Mouse (Mus musculus) layer of hippocampus, adult 2 months (tissue): ENCODE measurements around the gene Chchd6. TPM values are rescaled to one million over a fixed set of nuclear protein-coding genes. Genes with fewer than 3 reads are reported as not detected.

Source experiments
- DNase-seq, 2 experiments: peaks; one replicate each; pipeline ENCODE4 v3.0.0; 2022; ENCODE audit warnings: low spot score in 2 of 2
- H3K27ac ChIP-seq: fragments of 200-600 bp; 2 replicates; pipeline ENCODE4 v1.8.1; 2022
- H3K4me3 ChIP-seq: fragments of 200-600 bp; 2 replicates; pipeline ENCODE4 v1.8.1; 2022; ENCODE audit warnings: mild to moderate bottlenecking
- CTCF ChIP-seq: fragments of 200-600 bp; conservative IDR thresholded peaks from 2 replicates; pipeline ENCODE4 v1.8.1; 2022; ENCODE audit warnings: antibody characterized with exemption, mild to moderate bottlenecking, moderate library complexity
- total RNA-seq, 2 experiments: library from RNA; stranded (reverse); gene quantifications; 2 replicates each; pipeline ENCODE4 v1.2.3; 2021

The Chchd6 gene
- total RNA-seq, 2 experiments from 2014 or later = 61.4 to 71.1 TPM

DNA sequence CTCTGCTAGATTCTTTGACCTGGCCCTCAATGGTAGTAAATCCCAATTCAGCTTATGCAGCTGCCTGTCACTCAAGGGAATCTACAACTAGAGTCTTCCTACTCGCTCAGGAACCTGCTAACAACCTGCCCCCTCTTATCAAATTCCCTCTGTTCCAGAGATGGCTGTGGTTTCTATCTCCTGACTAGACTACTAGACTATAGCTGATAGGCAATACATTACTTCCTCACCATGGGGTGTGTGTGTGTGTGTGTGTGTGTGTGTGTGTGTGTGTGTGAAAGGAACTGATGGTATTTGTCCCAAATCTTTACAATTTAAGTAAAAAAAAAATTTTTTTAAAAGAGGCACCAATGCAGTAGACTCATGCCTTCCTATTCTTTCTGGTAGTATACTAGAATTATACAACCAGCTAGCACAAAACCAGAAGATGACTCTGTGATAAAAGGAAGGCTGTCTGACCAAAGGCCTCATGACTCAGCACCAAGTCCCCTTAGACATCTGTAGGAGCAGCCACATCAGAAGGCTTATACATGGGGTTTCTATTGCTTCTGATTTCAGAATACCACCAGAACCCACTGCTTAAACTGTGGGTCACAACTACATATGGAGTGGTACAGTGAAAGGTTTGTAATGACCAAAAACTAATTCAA lies 57.2 kb downstream of the Chchd6 start:
- DNase-seq = no peak
- TF ChIP-seq CTCF = no peak
- H3K4me3 ChIP-seq = no peak overlapping the region
- no peak overlapping the region for H3K27ac ChIP-seq

DNA sequence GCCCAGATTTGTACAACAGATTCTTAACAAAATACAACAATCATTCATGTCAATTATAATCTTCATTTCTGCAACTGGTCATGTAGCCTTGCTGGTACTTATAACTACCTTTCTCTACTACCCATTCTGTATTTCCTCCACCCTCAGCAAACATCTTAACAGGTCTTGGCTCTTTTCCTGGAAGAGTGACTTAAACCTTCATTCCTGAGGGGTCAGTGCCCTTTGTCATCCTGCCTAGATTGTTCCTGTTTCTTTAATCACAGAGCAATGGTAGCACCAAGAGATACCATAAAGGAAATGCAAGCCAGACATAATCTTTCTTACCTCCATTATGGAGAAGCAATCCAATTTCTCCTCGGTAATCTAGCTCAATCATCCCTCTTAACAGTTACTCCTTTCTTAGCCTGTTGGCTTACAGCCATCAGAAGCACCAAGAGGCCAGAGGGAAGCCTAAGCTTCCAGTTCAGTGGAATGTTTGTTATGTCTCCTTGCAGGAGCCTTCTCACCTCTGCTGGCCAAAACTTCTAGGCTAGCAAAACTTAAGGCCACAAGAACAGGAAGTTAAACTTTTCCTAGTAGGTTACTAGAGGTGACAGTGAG lies 59.7 kb downstream of the Chchd6 start:
- DNase-seq = no peak
- Histone ChIP-seq H3K27ac (no peak overlapping the region), H3K4me3 (no peak overlapping the region)
- TF ChIP-seq CTCF = no peak

DNA sequence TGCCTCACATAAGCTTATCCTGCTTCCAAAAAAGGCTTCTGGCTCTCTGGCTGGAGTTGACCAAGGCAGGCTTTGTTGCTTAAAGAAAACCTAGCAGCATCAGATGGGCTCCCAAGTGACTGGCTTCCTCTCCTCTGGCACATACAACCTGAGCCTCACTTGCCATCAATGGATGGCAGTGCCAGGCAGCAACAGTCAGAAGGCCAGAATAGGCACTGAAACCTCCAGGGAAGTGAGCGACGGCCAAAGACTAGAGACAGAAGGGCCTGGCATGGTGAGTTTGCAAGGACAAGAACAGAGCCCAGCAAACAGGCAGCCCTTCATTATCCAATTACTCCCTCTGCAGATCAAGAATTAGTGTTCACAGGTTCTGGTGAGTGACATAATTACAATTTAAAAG lies 70.7 kb downstream of the Chchd6 start:
- H3K27ac ChIP-seq = no peak overlapping the region
- no peak for TF ChIP-seq CTCF
- no peak for DNase-seq
- H3K4me3 ChIP-seq = no peak overlapping the region

DNA sequence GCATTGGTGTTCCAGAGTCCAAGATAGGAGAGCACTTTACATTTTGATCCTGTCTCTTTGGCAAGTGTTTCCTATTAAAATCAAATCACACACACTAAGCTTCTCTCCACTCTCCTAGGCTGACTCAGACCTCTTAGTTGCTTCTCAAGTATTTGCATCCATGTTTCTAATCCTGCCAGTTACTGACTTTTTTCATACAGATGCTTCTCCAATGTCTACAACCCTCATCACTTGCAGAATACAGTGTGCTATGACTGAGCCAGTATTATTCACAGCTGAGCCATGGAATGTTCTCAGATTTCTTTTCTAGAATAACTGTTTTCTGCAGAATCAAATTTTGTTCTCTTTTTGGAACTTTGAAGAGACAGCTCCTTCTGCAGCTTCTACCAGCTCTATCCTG lies 85.3 kb downstream of the Chchd6 start:
- TF ChIP-seq CTCF = no peak
- Histone ChIP-seq H3K4me3 (no peak overlapping the region), H3K27ac (peak overlapping the region; percentile 61; the same call in 1 of the 2 replicates)
- no peak for DNase-seq

DNA sequence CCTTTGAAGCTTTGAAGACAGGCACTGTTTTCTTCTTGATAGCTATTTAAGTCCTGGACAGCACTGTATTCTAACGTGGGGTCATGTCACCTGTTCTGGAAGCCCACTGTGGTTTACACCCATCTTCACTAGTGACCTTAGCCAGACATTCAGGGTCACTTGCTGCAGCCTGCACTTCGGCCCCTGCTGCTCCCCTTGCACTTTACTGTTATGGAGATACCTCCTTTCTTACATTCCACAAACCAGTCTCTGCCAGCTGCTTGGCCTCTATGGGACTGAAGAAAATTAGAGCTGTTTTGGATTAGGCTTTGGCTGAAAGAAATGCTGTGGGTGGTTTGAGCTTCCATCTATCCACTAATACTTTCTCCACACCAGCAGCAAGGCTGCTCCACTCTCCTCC lies 86.7 kb downstream of the Chchd6 start:
- no peak overlapping the region for H3K4me3 ChIP-seq
- TF ChIP-seq CTCF = no peak
- no peak for DNase-seq
- H3K27ac ChIP-seq = peak overlapping the region; percentile 47

DNA sequence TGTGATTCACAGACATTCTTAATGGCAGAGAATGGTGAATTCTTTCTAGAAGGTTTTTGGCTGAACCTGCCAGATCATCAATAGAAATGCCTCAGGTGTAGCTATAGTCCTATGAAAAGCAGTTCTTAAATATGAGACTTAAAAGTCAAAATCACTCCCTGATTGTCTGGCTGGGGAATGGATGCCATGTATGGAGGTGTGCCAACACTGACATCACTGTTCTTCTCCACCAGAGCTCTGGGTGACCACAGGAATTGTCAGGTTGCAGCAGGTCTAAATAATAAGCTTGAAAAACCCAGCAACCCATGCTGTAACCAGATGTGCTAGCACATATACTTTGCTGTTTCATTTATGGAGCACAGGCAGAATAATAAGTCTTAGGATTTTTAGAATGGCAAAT lies 87.2 kb downstream of the Chchd6 start:
- H3K27ac ChIP-seq = peak overlapping the region; percentile 47
- DNase-seq = no peak
- no peak overlapping the region for H3K4me3 ChIP-seq
- TF ChIP-seq CTCF = no peak

DNA sequence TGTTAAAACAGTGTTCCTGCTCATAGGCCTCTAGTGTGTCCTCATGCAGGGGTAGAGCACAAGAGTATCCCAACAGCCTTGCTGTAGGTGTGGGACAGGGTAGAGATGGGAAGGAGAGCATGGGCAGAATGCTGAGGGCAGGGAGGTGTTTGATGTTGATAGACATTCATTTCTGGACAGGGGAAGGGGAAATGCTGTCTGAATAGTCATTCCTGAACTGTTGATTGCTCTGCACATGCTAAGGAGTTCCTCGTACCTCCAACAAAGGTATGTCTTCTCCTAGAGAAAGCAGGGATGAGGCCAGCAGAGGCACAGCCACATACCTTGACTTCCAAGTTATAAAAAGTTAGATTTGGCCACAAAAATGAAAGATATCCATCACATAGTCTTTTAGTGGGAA lies 95.5 kb downstream of the Chchd6 start:
- TF ChIP-seq CTCF = no peak
- Histone ChIP-seq H3K4me3 (no peak overlapping the region), H3K27ac (peak overlapping the region; percentile 84)
- no peak for DNase-seq

DNA sequence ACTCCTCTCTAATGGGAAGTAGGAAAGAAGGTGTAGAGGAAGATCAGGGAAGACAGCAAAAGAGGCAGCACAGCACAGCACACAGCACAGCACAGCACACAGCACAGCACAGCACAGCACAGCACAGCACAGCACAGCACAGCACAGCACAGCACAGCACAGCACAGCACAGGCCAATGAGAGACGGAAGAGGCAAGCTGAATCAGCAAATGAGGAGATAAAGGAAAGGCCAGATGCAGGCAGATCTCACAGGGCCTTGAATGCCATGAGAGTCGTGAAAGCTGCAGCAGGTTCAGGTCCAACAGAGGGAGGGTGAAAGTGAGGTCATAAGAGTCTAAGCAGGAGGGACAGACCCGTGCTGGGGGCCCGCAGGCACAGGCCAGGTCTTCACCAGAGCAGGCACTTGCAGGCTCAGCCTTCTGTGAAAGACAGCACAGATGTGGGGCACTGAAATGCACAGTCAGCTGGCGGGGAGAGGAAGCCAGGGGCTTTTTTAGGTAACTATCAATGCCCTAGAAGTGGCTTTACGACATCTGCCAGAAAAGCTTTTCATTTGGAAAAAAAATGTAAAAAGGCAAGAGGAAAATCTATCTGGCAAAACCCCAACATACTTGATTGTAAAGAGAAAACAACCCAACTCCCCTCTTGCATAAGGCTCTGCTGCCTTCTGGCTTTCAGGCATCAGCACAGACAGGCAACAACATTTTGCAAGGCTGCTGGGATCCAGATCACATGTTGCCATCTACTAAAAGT lies 96.5 kb downstream of the Chchd6 start:
- no peak overlapping the region for H3K4me3 ChIP-seq
- peak; percentile 56 to 78 for DNase-seq
- peak; percentile 28 for TF ChIP-seq CTCF
- peak overlapping the region; percentile 84 for H3K27ac ChIP-seq

DNA sequence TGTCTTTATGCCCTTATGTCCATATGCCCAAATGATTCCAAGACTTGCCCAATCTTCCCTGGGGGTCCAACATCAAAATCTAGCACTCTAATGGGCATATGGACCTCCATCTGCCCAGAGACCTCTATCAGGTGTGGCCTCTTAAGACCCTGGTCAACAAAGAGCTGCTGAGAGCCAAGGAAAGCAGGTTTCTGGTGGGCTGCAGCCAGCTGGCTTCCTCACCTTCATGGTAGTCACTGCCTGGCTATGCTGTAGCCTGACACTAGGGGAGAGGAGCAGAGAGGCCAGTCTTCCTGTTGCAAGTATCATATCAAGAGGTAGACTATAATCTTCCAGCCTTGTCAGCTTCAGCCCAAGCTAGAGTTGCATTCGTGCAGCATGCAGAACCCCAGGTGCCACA lies 98.5 kb downstream of the Chchd6 start:
- H3K27ac ChIP-seq = no peak overlapping the region
- no peak for DNase-seq
- no peak for TF ChIP-seq CTCF

DNA sequence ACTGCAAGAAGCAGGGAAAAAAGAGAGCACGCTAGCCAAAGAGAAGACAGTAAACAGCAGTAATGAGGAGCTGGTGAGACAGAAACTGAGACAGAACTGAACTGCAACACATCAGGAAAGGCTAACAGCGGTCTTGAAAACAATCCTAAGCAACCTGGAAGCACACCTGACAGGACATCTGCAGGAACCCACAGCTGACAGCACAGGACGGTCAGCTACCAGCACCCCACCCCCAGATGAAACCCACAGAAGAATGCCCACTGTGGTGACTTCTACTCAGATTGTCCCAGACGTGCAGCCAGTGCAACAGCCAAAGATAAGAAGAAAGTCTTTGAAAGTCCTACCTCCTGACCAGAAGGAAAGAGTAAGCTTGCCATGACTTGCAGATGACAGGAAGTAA lies 103.1 kb downstream of the Chchd6 start:
- Histone ChIP-seq H3K4me3 (no peak overlapping the region), H3K27ac (no peak overlapping the region)
- no peak for TF ChIP-seq CTCF
- DNase-seq = no peak

More for the DNA sequence above, 98.5 kb downstream of the Chchd6 start:
- no peak overlapping the region for H3K4me3 ChIP-seq

DNA sequence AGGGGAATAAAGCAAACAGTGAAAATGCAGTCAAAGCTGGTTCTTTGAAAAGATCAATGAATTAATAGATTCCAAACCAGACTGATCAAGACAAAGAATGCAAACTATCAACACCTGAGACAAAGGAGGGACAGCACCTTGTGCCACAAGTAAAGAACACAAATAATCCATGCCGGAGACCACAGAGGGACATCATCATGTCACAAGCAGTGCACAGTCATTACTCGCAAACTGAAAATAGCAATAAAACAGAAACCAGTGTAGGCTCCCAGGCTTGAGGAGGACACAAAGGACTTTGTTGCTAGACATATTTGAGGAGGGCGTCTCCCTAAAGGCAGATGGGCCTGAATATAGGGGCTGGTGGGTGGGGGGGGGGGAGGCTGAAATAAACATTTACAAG lies 105.1 kb downstream of the Chchd6 start:
- no peak for DNase-seq
- TF ChIP-seq CTCF = no peak
- no peak overlapping the region for H3K27ac ChIP-seq
- no peak overlapping the region for H3K4me3 ChIP-seq

DNA sequence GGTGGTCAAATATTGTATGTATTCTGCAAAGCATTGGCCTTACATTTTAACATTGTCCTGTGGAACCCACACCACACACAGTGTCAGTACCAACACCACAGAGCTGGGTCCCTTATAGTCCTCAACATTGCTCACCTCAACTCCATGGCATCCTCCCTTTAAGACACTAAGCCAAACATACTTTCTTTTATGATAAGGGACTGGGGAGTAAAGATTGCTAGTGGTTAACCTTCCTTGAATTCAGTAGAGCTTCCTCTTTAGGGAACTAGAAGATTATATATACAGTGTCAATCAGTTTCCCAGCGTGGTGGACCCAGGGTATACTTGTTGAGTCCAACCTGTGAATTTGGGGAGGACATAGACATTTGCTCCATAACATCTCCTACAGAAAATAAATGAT lies 105.9 kb downstream of the Chchd6 start:
- no peak overlapping the region for H3K27ac ChIP-seq
- TF ChIP-seq CTCF = no peak
- DNase-seq = no peak
- no peak overlapping the region for H3K4me3 ChIP-seq

DNA sequence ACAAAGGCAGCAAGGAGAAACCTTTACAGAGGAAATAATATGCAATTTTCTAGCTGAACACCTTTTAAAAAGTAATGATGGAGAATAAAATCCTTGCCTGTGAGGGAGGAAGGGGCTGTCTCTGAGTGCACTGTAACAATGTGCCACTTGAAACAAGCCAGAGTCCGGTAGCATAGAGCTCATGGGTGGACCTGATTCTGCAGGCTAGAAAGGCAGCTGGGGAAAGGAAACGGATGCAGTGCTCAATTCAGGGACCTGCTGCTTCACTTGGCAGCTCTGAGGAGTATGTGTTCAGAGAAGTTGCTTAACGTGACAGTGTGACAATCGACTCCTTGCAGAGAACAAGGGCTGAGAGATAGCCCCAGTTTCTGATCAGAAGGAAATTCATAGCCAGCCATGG lies 109.4 kb downstream of the Chchd6 start:
- no peak for DNase-seq
- TF ChIP-seq CTCF = no peak
- H3K27ac ChIP-seq = no peak overlapping the region
- no peak overlapping the region for H3K4me3 ChIP-seq

DNA sequence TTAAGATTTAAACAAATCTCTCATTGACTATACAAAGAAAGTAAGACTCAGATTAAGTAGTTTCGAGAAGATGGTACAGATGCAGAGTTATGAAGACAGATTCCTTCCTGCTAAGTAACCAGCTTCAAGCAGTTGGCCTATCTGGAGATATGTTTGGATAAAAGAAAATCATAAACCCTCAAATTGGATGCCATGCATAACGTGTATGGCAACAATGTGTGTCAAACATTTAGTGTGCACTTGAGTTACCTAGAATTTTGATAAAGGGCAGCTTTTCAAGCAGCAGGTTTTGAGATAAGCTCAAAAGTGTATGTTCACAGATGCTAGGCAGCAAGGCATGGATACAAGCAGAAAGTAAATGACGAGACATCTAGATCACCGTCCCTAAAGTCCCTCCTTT lies 114.3 kb downstream of the Chchd6 start:
- DNase-seq = no peak
- Histone ChIP-seq H3K27ac (no peak overlapping the region), H3K4me3 (no peak overlapping the region)
- no peak for TF ChIP-seq CTCF
